Mouse (Mus musculus): ENCODE measurements around the gene Gm20388.

DNA sequence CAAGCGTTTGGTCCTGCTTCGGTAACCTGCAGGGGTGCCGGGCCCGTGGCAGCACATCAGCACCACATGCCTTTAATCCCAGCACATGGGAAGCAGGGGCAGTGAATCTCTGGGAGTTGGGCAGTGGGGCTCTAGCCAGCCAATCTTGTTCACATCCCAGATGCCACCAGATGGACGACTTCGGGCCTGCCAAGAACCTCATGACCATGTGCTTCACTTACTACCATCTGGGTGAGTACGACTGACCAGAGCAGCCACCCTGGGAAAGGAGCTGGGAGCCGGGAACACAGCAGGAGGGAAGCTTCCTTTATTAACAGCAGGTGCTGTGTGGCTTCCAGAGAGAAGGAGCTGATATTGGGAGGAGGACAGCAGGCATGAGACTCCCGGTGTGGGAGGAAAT is 240.5 kb downstream of the Gm20388 start:
- TF ChIP-seq CTCF (IDR thresholded peaks at IDR 0.05; ENCODE audit: control insufficient read depth, insufficient read depth, low read length) (no peak), POLR2A (IDR thresholded peaks at IDR 0.05; ENCODE audit: borderline replicate concordance, control insufficient read depth, low read depth, low read length) (no peak)

Data from bone marrow, adult 2 months (tissue).